Mouse (Mus musculus): ENCODE data around the gene Upf2.

DNA sequence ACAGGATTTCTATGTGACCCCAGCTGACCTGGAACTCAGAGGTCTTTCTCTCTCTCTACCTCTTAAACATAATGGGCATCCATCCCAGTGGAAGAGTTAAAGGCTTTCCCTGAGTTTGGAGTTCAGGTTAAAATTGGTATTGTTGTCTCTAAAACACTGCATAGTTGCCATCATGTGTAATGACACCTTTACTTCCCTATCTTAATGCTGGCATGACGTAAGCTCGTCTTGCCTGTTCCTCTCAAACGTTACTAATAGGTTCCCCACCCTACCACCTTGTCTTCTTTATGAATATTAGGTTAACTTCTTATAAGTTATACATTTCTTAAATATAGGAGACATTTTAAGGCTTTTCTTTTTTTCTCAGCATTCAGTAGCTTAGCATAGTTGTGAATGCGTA, 26.3 kb downstream of the Upf2 start:
- no peak for TF ChIP-seq CTCF (IDR thresholded peaks at IDR 0.05; ENCODE audit: low read depth)
- no peak for TF ChIP-seq EP300 (optimal IDR thresholded peaks at IDR 0.05)

All from stomach, postnatal 0 days (tissue).